Mouse (Mus musculus): ENCODE data around the gene Snai1.

DNA sequence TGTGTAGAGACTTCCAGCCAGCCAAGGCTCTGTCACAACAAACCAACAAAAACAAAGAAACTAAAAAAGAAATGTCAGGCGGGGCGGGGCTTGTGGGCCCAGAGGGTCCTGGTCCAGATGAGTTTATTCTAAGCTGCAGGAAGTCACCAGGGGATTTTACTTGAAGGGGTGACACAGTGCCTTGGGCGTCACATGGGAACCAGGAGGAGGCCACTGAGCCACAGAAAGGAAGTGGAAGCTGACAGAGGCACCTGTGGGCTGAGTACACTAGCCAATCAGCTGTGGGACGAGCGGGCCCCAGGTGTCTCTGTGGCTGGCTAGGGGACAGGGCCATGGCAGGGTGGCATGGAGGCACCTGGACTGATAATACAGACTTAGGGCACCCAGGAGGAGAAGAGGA is 17.8 kb downstream of the Snai1 start:
- TF ChIP-seq CTCF (conservative IDR thresholded peaks at IDR 0.05; ENCODE audit: low read length) = no peak
- TF ChIP-seq POU5F1 (IDR thresholded peaks at IDR 0.05; ENCODE audit: borderline replicate concordance, low read length) = no peak

Measured in E14TG2a.4 (cell line).